Mouse (Mus musculus): ENCODE data around the gene Ephb2. TPM values are rescaled to one million over a fixed set of nuclear protein-coding genes. Genes with fewer than 3 reads are reported as not detected.

Gene Ephb2
- polyA plus RNA-seq, 1 experiment = 16.8 TPM

GRCm38 (mm10) chr4:136783552-136784150 is 52.1 kb downstream of the Ephb2 start:
- Histone ChIP-seq H3K79me2 (ENCODE audit: control insufficient read depth, insufficient read depth) (no peaks in the 10 kb centered on the region), H3K4me3 (ENCODE audit: insufficient read depth, poor library complexity, severe bottlenecking) (no peak overlapping the region), H3ac (ENCODE audit: control insufficient read depth, insufficient read length, low read depth) (no peak overlapping the region), H3K79me3 (ENCODE audit: low read depth) (no peaks in the 10 kb centered on the region), H3K36me3 (ENCODE audit: control insufficient read depth, insufficient read depth) (no peaks in the 10 kb centered on the region), H3K27me3 (ENCODE audit: control insufficient read depth, insufficient read depth, insufficient read length) (no peaks in the 10 kb centered on the region)
- no peak for TF ChIP-seq MYOG (IDR thresholded peaks at IDR 0.05; ENCODE audit: control insufficient read depth, extremely low read depth, insufficient read length)
- no peak for TF ChIP-seq USF1 (IDR thresholded peaks at IDR 0.05; ENCODE audit: low read depth)
- no peak for TF ChIP-seq MYOD1 (IDR thresholded peaks at IDR 0.05; ENCODE audit: control insufficient read depth, insufficient read length, low read depth)
- no peak for TF ChIP-seq CEBPB (IDR thresholded peaks at IDR 0.05; ENCODE audit: low read depth)
- TF ChIP-seq MAX (IDR thresholded peaks at IDR 0.05) = no peak
- TF ChIP-seq CTCF (IDR thresholded peaks at IDR 0.05; ENCODE audit: control insufficient read depth, insufficient read depth, insufficient read length) = no peak
- TF ChIP-seq FOSL1 (IDR thresholded peaks at IDR 0.05; ENCODE audit: insufficient read depth, low read length, poor library complexity, severe bottlenecking) = no peak

GRCm38 (mm10) chr4:136782579-136782925 is 53.2 kb downstream of the Ephb2 start:
- no peaks in the 10 kb centered on the region for H3K36me3 ChIP-seq (ENCODE audit: control insufficient read depth, insufficient read depth)
- H3K79me3 ChIP-seq (ENCODE audit: low read depth) = no peaks in the 10 kb centered on the region
- H3K4me3 ChIP-seq (ENCODE audit: insufficient read depth, poor library complexity, severe bottlenecking) = no peak overlapping the region
- TF ChIP-seq MYOG (IDR thresholded peaks at IDR 0.05; ENCODE audit: control insufficient read depth, extremely low read depth, insufficient read length) (no peak), CEBPB (IDR thresholded peaks at IDR 0.05; ENCODE audit: low read depth) (no peak), CTCF (IDR thresholded peaks at IDR 0.05; ENCODE audit: control insufficient read depth, insufficient read depth, insufficient read length) (no peak), MAX (IDR thresholded peaks at IDR 0.05) (no peak), USF1 (IDR thresholded peaks at IDR 0.05; ENCODE audit: low read depth) (no peak), FOSL1 (IDR thresholded peaks at IDR 0.05; ENCODE audit: insufficient read depth, low read length, poor library complexity, severe bottlenecking) (no peak), MYOD1 (IDR thresholded peaks at IDR 0.05; ENCODE audit: control insufficient read depth, insufficient read length, low read depth) (no peak)
- no peaks in the 10 kb centered on the region for H3K79me2 ChIP-seq (ENCODE audit: control insufficient read depth, insufficient read depth)
- H3ac ChIP-seq (ENCODE audit: control insufficient read depth, insufficient read length, low read depth) = no peak overlapping the region
- H3K27me3 ChIP-seq (ENCODE audit: control insufficient read depth, insufficient read depth, insufficient read length) = no peaks in the 10 kb centered on the region

GRCm38 (mm10) chr4:136781868-136782578 is 53.8 kb downstream of the Ephb2 start:
- no peak overlapping the region for H3ac ChIP-seq (ENCODE audit: control insufficient read depth, insufficient read length, low read depth)
- H3K79me2 ChIP-seq (ENCODE audit: control insufficient read depth, insufficient read depth) = no peaks in the 10 kb centered on the region
- H3K36me3 ChIP-seq (ENCODE audit: control insufficient read depth, insufficient read depth) = no peaks in the 10 kb centered on the region
- no peak overlapping the region for H3K4me3 ChIP-seq (ENCODE audit: insufficient read depth, poor library complexity, severe bottlenecking)
- TF ChIP-seq CEBPB (IDR thresholded peaks at IDR 0.05; ENCODE audit: low read depth) = no peak
- TF ChIP-seq MAX (IDR thresholded peaks at IDR 0.05) = no peak
- no peak for TF ChIP-seq USF1 (IDR thresholded peaks at IDR 0.05; ENCODE audit: low read depth)
- no peak for TF ChIP-seq MYOD1 (IDR thresholded peaks at IDR 0.05; ENCODE audit: control insufficient read depth, insufficient read length, low read depth)
- no peak for TF ChIP-seq CTCF (IDR thresholded peaks at IDR 0.05; ENCODE audit: control insufficient read depth, insufficient read depth, insufficient read length)
- no peak for TF ChIP-seq FOSL1 (IDR thresholded peaks at IDR 0.05; ENCODE audit: insufficient read depth, low read length, poor library complexity, severe bottlenecking)
- no peak for TF ChIP-seq MYOG (IDR thresholded peaks at IDR 0.05; ENCODE audit: control insufficient read depth, extremely low read depth, insufficient read length)
- H3K27me3 ChIP-seq (ENCODE audit: control insufficient read depth, insufficient read depth, insufficient read length) = no peaks in the 10 kb centered on the region
- no peaks in the 10 kb centered on the region for H3K79me3 ChIP-seq (ENCODE audit: low read depth)

- Histone ChIP-seq H3K4me3 (ENCODE audit: insufficient read depth, poor library complexity, severe bottlenecking) (no peak overlapping the region), H3K79me3 (ENCODE audit: low read depth) (no peaks in the 10 kb centered on the region), H3K36me3 (ENCODE audit: control insufficient read depth, insufficient read depth) (no peaks in the 10 kb centered on the region), H3K27me3 (ENCODE audit: control insufficient read depth, insufficient read depth, insufficient read length) (no peaks in the 10 kb centered on the region), H3ac (ENCODE audit: control insufficient read depth, insufficient read length, low read depth) (no peak overlapping the region), H3K79me2 (ENCODE audit: control insufficient read depth, insufficient read depth) (no peaks in the 10 kb centered on the region)
- TF ChIP-seq MYOG (IDR thresholded peaks at IDR 0.05; ENCODE audit: control insufficient read depth, extremely low read depth, insufficient read length) = no peak
- TF ChIP-seq USF1 (IDR thresholded peaks at IDR 0.05; ENCODE audit: low read depth) = no peak
- TF ChIP-seq CEBPB (IDR thresholded peaks at IDR 0.05; ENCODE audit: low read depth) = no peak
- no peak for TF ChIP-seq FOSL1 (IDR thresholded peaks at IDR 0.05; ENCODE audit: insufficient read depth, low read length, poor library complexity, severe bottlenecking)
- no peak for TF ChIP-seq MYOD1 (IDR thresholded peaks at IDR 0.05; ENCODE audit: control insufficient read depth, insufficient read length, low read depth)
- TF ChIP-seq MAX (IDR thresholded peaks at IDR 0.05) = no peak
- no peak for TF ChIP-seq CTCF (IDR thresholded peaks at IDR 0.05; ENCODE audit: control insufficient read depth, insufficient read depth, insufficient read length)
These were observed 55.4 kb downstream of the Ephb2 start for GRCm38 (mm10) chr4:136780201-136780895.

GRCm38 (mm10) chr4:136779156-136779555 is 56.6 kb downstream of the Ephb2 start:
- H3K4me3 ChIP-seq (ENCODE audit: insufficient read depth, poor library complexity, severe bottlenecking) = no peak overlapping the region
- no peaks in the 10 kb centered on the region for H3K79me3 ChIP-seq (ENCODE audit: low read depth)
- H3ac ChIP-seq (ENCODE audit: control insufficient read depth, insufficient read length, low read depth) = no peak overlapping the region
- H3K79me2 ChIP-seq (ENCODE audit: control insufficient read depth, insufficient read depth) = no peaks in the 10 kb centered on the region
- TF ChIP-seq FOSL1 (IDR thresholded peaks at IDR 0.05; ENCODE audit: insufficient read depth, low read length, poor library complexity, severe bottlenecking) (no peak), MYOD1 (IDR thresholded peaks at IDR 0.05; ENCODE audit: control insufficient read depth, insufficient read length, low read depth) (no peak), MYOG (IDR thresholded peaks at IDR 0.05; ENCODE audit: control insufficient read depth, extremely low read depth, insufficient read length) (no peak), MAX (IDR thresholded peaks at IDR 0.05) (no peak), CEBPB (IDR thresholded peaks at IDR 0.05; ENCODE audit: low read depth) (no peak), CTCF (IDR thresholded peaks at IDR 0.05; ENCODE audit: control insufficient read depth, insufficient read depth, insufficient read length) (no peak), USF1 (IDR thresholded peaks at IDR 0.05; ENCODE audit: low read depth) (no peak)
- no peaks in the 10 kb centered on the region for H3K27me3 ChIP-seq (ENCODE audit: control insufficient read depth, insufficient read depth, insufficient read length)
- H3K36me3 ChIP-seq (ENCODE audit: control insufficient read depth, insufficient read depth) = no peaks in the 10 kb centered on the region

Data from C2C12 (cell line).